Mouse (Mus musculus) forebrain, embryonic 10.5 days (tissue): Measurements from ENCODE around the gene Gm15517. TPM values are rescaled to one million over a fixed set of nuclear protein-coding genes. Genes with fewer than 3 reads are reported as not detected.

Source experiments
- DNase-seq: peaks from one replicate; pipeline ENCODE4 v3.0.0-alpha.2; 2017; ENCODE audit warnings: low spot score; ENCODE audit errors: extremely low spot score
- H3K27ac ChIP-seq: fragments of 300-500 bp; sonication (generic); 2 replicates; pipeline ENCODE4 v1.5.1; 2016; ENCODE audit warnings: mild to moderate bottlenecking
- H3K27me3 ChIP-seq: fragments of 300-500 bp; sonication (generic); 2 replicates; pipeline ENCODE4 v1.6.1; 2016; ENCODE audit warnings: mild to moderate bottlenecking; ENCODE audit not compliant: poor library complexity, severe bottlenecking
- H3K36me3 ChIP-seq: fragments of 300-500 bp; sonication (generic); replicated peaks from 2 replicates; pipeline ENCODE4 v1.6.1; 2016; ENCODE audit warnings: mild to moderate bottlenecking, moderate library complexity
- H3K4me1 ChIP-seq: fragments of 300-500 bp; sonication (generic); 2 replicates; pipeline ENCODE4 v1.6.1; 2016
- H3K4me3 ChIP-seq: fragments of 300-500 bp; sonication (generic); 2 replicates; pipeline ENCODE4 v1.5.1; 2016; ENCODE audit warnings: mild to moderate bottlenecking, moderate library complexity
- H3K9me3 ChIP-seq: fragments of 300-500 bp; sonication (generic); 2 replicates; pipeline ENCODE4 v1.6.1; 2016; ENCODE audit warnings: mild to moderate bottlenecking, moderate library complexity
- WGBS: fragments of 180-500 bp; shearing (Covaris S2); methylation state at CpG from one replicate; pipeline ENCODE4 v1.1.7; 2016; 5-methylcytosine and 5-hydroxymethylcytosine counted together
- polyA plus RNA-seq: library from polyadenylated mRNA; unstranded; fragments of >200 nt; fragmentation: Nextera tagmentation; extraction: Ambion mirVana; gene quantifications from 2 replicates; pipeline ENCODE4 v1.2.1, GENCODE M21; 2016

The Gm15517 gene
- polyA plus RNA-seq, 1 experiment from 2014 or later = not detected

GRCm38 (mm10) chr7:44305686-44306085 lies 44.4 kb downstream of the Gm15517 start:
- no peak for DNase-seq
- WGBS = 5% methylated on average over 16 of the region's 16 CpGs
- H3K27me3 ChIP-seq = peaks cover 46% of the 10 kb centered on the region
- H3K4me3 ChIP-seq = peak overlapping the region; percentile 83
- peak overlapping the region; percentile 98 for H3K27ac ChIP-seq
- H3K4me1 ChIP-seq = peaks cover 52% of the 10 kb centered on the region
- no peaks in the 10 kb centered on the region for H3K9me3 ChIP-seq
- no peaks in the 10 kb centered on the region for H3K36me3 ChIP-seq

GRCm38 (mm10) chr7:44306516-44307240 lies 45.4 kb downstream of the Gm15517 start, which contains the start of gene Clec11a:
TSS of gene Clec11a (minus strand) at chr7:44306902.
- peak within 1 kb of the TSS; percentile 83 for H3K4me3 ChIP-seq
- no peaks in the 10 kb centered on the region for H3K9me3 ChIP-seq
- H3K4me1 ChIP-seq = peaks cover 62% of the 10 kb centered on the region
- WGBS = 53% methylated on average over 6 of the region's 6 CpGs
- peaks cover 56% of the 10 kb centered on the region for H3K27me3 ChIP-seq
- peak within 1 kb of the TSS; percentile 98 for H3K27ac ChIP-seq
- H3K36me3 ChIP-seq = no peaks in the 10 kb centered on the region
- no peak for DNase-seq

- no peak overlapping the region for H3K27ac ChIP-seq
- WGBS = 47% methylated on average over 9 of the region's 9 CpGs
- no peak overlapping the region for H3K4me3 ChIP-seq
- H3K36me3 ChIP-seq = no peaks in the 10 kb centered on the region
- DNase-seq = no peak
- H3K9me3 ChIP-seq = no peaks in the 10 kb centered on the region
- H3K27me3 ChIP-seq = peaks cover 64% of the 10 kb centered on the region
- H3K4me1 ChIP-seq = peaks cover 70% of the 10 kb centered on the region
These were observed 46.2 kb downstream of the Gm15517 start for GRCm38 (mm10) chr7:44307261-44308020.

GRCm38 (mm10) chr7:44309475-44310284 lies 48.4 kb downstream of the Gm15517 start, which contains the start of gene Shank1:
TSS of gene Shank1 (plus strand) at chr7:44310253.
- H3K36me3 ChIP-seq = peaks cover 13% of the 10 kb centered on the region
- 14% methylated on average over 19 of the region's 22 CpGs for WGBS
- H3K9me3 ChIP-seq = no peaks in the 10 kb centered on the region
- peak within 1 kb of the TSS; percentile 89 for H3K27ac ChIP-seq
- H3K4me1 ChIP-seq = peaks cover 60% of the 10 kb centered on the region
- H3K4me3 ChIP-seq = peak within 1 kb of the TSS; percentile 66
- H3K27me3 ChIP-seq = peaks cover 78% of the 10 kb centered on the region
- no peak for DNase-seq

GRCm38 (mm10) chr7:44310285-44310877 lies 49.1 kb downstream of the Gm15517 start:
- under 1% methylated on average over 40 of the region's 40 CpGs for WGBS
- Histone ChIP-seq H3K4me3 (peak overlapping the region; percentile 66), H3K27me3 (peaks cover 78% of the 10 kb centered on the region), H3K4me1 (peaks cover 53% of the 10 kb centered on the region), H3K9me3 (no peaks in the 10 kb centered on the region), H3K27ac (peak overlapping the region; percentile 89), H3K36me3 (peaks cover 13% of the 10 kb centered on the region)
- no peak for DNase-seq

- Histone ChIP-seq H3K4me3 (peak overlapping the region; percentile 66), H3K27me3 (peaks cover 78% of the 10 kb centered on the region), H3K4me1 (peaks cover 46% of the 10 kb centered on the region), H3K9me3 (no peaks in the 10 kb centered on the region), H3K36me3 (peaks cover 15% of the 10 kb centered on the region), H3K27ac (peak overlapping the region; percentile 89)
- peak; percentile 62 for DNase-seq
- WGBS = 1% methylated on average over 36 of the region's 38 CpGs
These were observed 49.8 kb downstream of the Gm15517 start for GRCm38 (mm10) chr7:44310878-44311712.

Other genes with a start within 250 kb of the Gm15517 start
- gene Klk1b26, start 249.3 kb upstream of the Gm15517 start, polyA plus RNA-seq = not detected in 2 replicates
- gene Klk1b27, start 209.2 kb upstream of the Gm15517 start, polyA plus RNA-seq = not detected in 2 replicates
- gene Klk1b21, start 159.1 kb upstream of the Gm15517 start, polyA plus RNA-seq = not detected in 2 replicates
- gene Klk1b22, start 148.8 kb upstream of the Gm15517 start, polyA plus RNA-seq = not detected in 2 replicates
- not detected in 2 replicates for gene Klk1b16, start 124.7 kb upstream of the Gm15517 start, polyA plus RNA-seq
- not detected in 2 replicates for gene Klk1b24, start 73.2 kb upstream of the Gm15517 start, polyA plus RNA-seq
- not detected in 2 replicates for gene Klk1b3, start 63.3 kb upstream of the Gm15517 start, polyA plus RNA-seq
- gene Klk1b4, start 54.0 kb upstream of the Gm15517 start, polyA plus RNA-seq = not detected in 2 replicates
- gene Klk1b5, start 45.5 kb upstream of the Gm15517 start, polyA plus RNA-seq = not detected in 2 replicates
- not detected in 2 replicates for gene Klk1, start 36.1 kb upstream of the Gm15517 start, polyA plus RNA-seq
- gene Gm36864, start 25.3 kb upstream of the Gm15517 start, polyA plus RNA-seq = not detected in 2 replicates
- gene 1700028J19Rik, start 14.8 kb upstream of the Gm15517 start, polyA plus RNA-seq = 1.3 and 1.4 TPM in 2 replicates
- gene 2410002F23Rik, start 14.7 kb upstream of the Gm15517 start, polyA plus RNA-seq = 197 and 209 TPM in 2 replicates
- gene Acp4, start 4.1 kb upstream of the Gm15517 start, polyA plus RNA-seq = 0.12 TPM in 1 of 2 replicates, not detected in the other
- 2.5 and 2.9 TPM in 2 replicates for gene Clec11a, start 45.5 kb downstream of the Gm15517 start, polyA plus RNA-seq
- 1.4 TPM in 2 replicates for gene Shank1, start 48.8 kb downstream of the Gm15517 start, polyA plus RNA-seq
- gene Syt3, start 122.7 kb downstream of the Gm15517 start, polyA plus RNA-seq = 3.2 and 4.1 TPM in 2 replicates
- gene 1700008O03Rik, start 124.4 kb downstream of the Gm15517 start, polyA plus RNA-seq = 1.6 and 2.1 TPM in 2 replicates
- 1.8 and 2.1 TPM in 2 replicates for gene Lrrc4b, start 167.6 kb downstream of the Gm15517 start, polyA plus RNA-seq
- gene Aspdh, start 203.9 kb downstream of the Gm15517 start, polyA plus RNA-seq = 1.3 and 1.5 TPM in 2 replicates
- 74.9 and 78.5 TPM in 2 replicates for gene Josd2, start 206.5 kb downstream of the Gm15517 start, polyA plus RNA-seq
- gene Emc10, start 235.1 kb downstream of the Gm15517 start, polyA plus RNA-seq = 95.8 and 96.9 TPM in 2 replicates
- gene Fam71e1, start 235.1 kb downstream of the Gm15517 start, polyA plus RNA-seq = 15.1 and 15.8 TPM in 2 replicates